Mouse (Mus musculus): ENCODE data around the gene Stx1a. TPM values are rescaled to one million over a fixed set of nuclear protein-coding genes. Genes with fewer than 3 reads are reported as not detected.

Gene Stx1a
- total RNA-seq, 2 experiments from 2014 or later, result 413 to 473 TPM

GRCm38 (mm10) chr5:135001309-135001708 is 22.0 kb upstream of the Stx1a start:
- no peak for DNase-seq (ENCODE audit: low spot score in 2 of 2)
- intact Hi-C loops (cut with DNase I), result no loop called here

- intact Hi-C loops (cut with DNase I), result no loop called here
- DNase-seq (ENCODE audit: low spot score in 2 of 2), result no peak
Observed at GRCm38 (mm10) chr5:135002151-135002550, 21.1 kb upstream of the Stx1a start.

GRCm38 (mm10) chr5:135007802-135008571 is 15.3 kb upstream of the Stx1a start:
- intact Hi-C loops (cut with DNase I), result no loop called here
- no peak for DNase-seq (ENCODE audit: low spot score in 2 of 2)

- intact Hi-C loops (cut with DNase I), result no loop called here
Observed at GRCm38 (mm10) chr5:135008671-135009589, 14.4 kb upstream of the Stx1a start, which contains the start of gene Abhd11. TSS of gene Abhd11 (plus strand) at chr5:135009152.

GRCm38 (mm10) chr5:135009590-135010319 is 13.5 kb upstream of the Stx1a start:
- intact Hi-C loops (cut with DNase I), result loop anchor here (5.0 kb wide), 1 partner anchor 178 kb away; the partner anchor contains the start of gene Baz1b
- peak; percentile 79 to 89 for DNase-seq (ENCODE audit: low spot score in 2 of 2)

More at GRCm38 (mm10) chr5:135008671-135009589, 14.4 kb upstream of the Stx1a start, which contains the start of gene Abhd11:
- DNase-seq (ENCODE audit: low spot score in 2 of 2), result peak; percentile 97 to 100

- intact Hi-C loops (cut with DNase I), result loop anchor here (5.0 kb wide), 1 partner anchor 177 kb away; the partner anchor contains the start of gene Baz1b
- no peak for DNase-seq (ENCODE audit: low spot score in 2 of 2)
Observed at GRCm38 (mm10) chr5:135010320-135010709, 13.0 kb upstream of the Stx1a start.

- intact Hi-C loops (cut with DNase I), result loop anchor here (5.0 kb wide), 1 partner anchor 176 kb away; the partner anchor contains the start of gene Baz1b
- DNase-seq (ENCODE audit: low spot score in 2 of 2), result no peak
Observed at GRCm38 (mm10) chr5:135010841-135011743, 12.2 kb upstream of the Stx1a start.

- DNase-seq (ENCODE audit: low spot score in 2 of 2), result no peak
- intact Hi-C loops (cut with DNase I), result loop anchor here (5.0 kb wide), 1 partner anchor 175 kb away; the partner anchor contains the start of gene Baz1b
Observed at GRCm38 (mm10) chr5:135011809-135012613, 11.3 kb upstream of the Stx1a start.

- DNase-seq (ENCODE audit: low spot score in 2 of 2), result peak; percentile 76 to 81
- intact Hi-C loops (cut with DNase I), result loop anchor here (5.0 kb wide), 1 partner anchor 174 kb away; the partner anchor contains the start of gene Baz1b
Observed at GRCm38 (mm10) chr5:135012671-135013441, 10.4 kb upstream of the Stx1a start.

- intact Hi-C loops (cut with DNase I), result loop anchor here (5.0 kb wide), 1 partner anchor 37 kb away; no protein-coding TSS in a partner anchor
- peak; percentile 90 to 95 for DNase-seq (ENCODE audit: low spot score in 2 of 2)
Observed at GRCm38 (mm10) chr5:135015497-135015896, 7.8 kb upstream of the Stx1a start.

GRCm38 (mm10) chr5:135016224-135016759 is 7.0 kb upstream of the Stx1a start:
- DNase-seq (ENCODE audit: low spot score in 2 of 2), result no peak
- intact Hi-C loops (cut with DNase I), result loop anchor here (2.0 to 5.0 kb wide), 2 partner anchors 36 to 61 kb away; no protein-coding TSS in a partner anchor

- no peak for DNase-seq (ENCODE audit: low spot score in 2 of 2)
- intact Hi-C loops (cut with DNase I), result loop anchor here (5.0 kb wide), 1 partner anchor 40 kb away; the partner anchor contains the start of genes Bud23 and Dnajc30
Observed at GRCm38 (mm10) chr5:135021814-135022213, 1.5 kb upstream of the Stx1a start.

GRCm38 (mm10) chr5:135024665-135025224 is 1.5 kb downstream of the Stx1a start:
- DNase-seq (ENCODE audit: low spot score in 2 of 2), result no peak
- intact Hi-C loops (cut with DNase I), result loop anchor here (5.0 kb wide), 1 partner anchor 38 kb away; the partner anchor contains the start of genes Bud23 and Dnajc30

- peak; percentile 66 to 73 for DNase-seq (ENCODE audit: low spot score in 2 of 2)
- intact Hi-C loops (cut with DNase I), result no loop called here
Observed at GRCm38 (mm10) chr5:135025899-135026298, 2.6 kb downstream of the Stx1a start.

- peak; percentile 63 to 71 for DNase-seq (ENCODE audit: low spot score in 2 of 2)
- intact Hi-C loops (cut with DNase I), result no loop called here
Observed at GRCm38 (mm10) chr5:135029007-135029854, 5.9 kb downstream of the Stx1a start.
